Mouse (Mus musculus): Measurements from ENCODE around the gene Hectd1.
A peak's percentile ranks its signal among the peaks of the same experiment; 100 is the strongest.

Gene Hectd1

DNA sequence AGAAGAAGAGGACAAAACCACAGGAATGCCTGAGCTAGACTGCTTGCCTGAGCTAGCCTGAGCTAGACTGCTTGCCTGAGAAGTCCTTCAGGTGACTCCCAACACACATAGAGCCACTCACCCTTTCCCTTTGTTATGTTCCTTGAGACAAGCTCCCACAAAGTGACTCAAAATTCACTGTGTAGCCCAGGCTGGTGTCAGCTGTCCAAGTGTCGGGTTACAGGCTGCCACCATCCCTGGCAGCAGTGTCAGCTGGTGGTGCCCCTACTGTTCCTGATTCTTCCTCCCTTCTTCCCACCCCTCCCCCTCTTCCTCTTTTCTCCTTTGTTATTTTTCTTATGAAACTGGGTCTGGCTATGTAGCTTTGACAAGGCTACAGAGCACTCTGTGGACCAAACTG, 125.5 kb downstream of the Hectd1 start:
- peak; percentile 85 for DNase-seq (ENCODE audit: low read depth)

- DNase-seq (ENCODE audit: low read depth), result no peak
Observed at GRCm38 (mm10) chr12:51701723-51702122, 127.6 kb downstream of the Hectd1 start.

DNA sequence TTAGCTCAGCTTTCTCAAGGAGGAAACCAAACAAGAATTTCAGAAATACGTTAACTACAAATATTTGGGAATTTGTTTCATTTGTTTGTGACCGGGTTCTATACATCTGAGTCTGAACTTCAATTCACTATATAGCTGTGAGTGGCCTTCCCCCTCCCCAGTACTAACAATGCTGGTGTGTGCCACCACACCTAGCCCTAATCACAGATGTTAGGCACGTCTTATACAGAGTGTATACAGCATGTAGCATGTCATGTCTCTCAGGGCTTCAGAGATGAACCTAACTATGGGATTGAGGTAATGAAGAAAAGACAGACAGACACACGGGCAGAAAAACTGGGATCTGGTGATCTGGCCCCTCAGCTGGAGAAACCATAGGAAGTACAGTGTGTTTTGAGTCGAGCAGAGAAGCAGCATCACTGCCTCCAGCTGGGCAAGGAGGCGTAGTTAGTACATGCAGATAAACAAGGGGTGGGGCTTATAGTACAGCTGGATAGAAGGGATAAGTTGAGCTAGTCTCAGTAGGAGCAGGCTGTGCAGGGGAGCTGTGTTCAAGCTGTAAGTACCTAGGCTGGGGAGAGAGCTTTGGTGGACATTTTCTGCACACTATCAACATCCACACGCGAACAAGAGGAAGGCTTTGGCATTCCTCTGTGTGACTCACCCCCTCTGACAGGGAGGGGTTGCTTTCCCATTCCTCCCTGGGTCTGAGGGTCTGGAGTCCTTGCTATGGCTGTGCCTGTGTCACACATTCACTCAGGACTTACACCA, 129.5 kb downstream of the Hectd1 start:
- DNase-seq (ENCODE audit: low read depth), result no peak

DNA sequence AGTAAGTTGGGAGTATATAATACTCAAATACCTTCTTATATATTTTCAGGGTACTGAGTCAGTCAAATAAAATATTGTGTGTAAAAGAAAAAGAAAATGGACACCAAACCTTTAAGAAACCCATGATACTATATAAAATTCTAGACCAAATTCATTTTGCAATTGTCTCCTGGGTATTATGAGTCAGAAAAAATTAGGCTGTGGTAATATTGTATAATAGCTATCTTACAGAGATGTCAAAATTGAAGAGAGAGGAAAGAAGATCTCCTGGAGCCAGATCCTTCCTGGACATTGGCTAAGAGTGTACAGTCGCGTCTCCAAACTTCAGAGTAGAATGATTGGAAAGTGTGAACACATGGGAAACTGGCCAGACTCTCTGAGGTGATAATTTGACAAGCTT, 133.2 kb downstream of the Hectd1 start:
- peak; percentile 52 for DNase-seq (ENCODE audit: low read depth)

GRCm38 (mm10) chr12:51694966-51695365, 134.4 kb downstream of the Hectd1 start:
- no peak for DNase-seq (ENCODE audit: low read depth)

GRCm38 (mm10) chr12:51694096-51694495, 135.2 kb downstream of the Hectd1 start:
- no peak for DNase-seq (ENCODE audit: low read depth)

Data from 416B (cell line).